Mouse (Mus musculus): ENCODE measurements around the gene Avpr1b. TPM values are rescaled to one million over a fixed set of nuclear protein-coding genes. Genes with fewer than 3 reads are reported as not detected.

Gene Avpr1b
- total and polyA plus RNA-seq, 3 experiments: 0.33 TPM; not detected in 2

GRCm38 (mm10) chr1:131614641-131615040 is 15.6 kb downstream of the Avpr1b start:
- H3K4me3 ChIP-seq (ENCODE audit: low read depth, low read length): no peak overlapping the region
- no peak for ATAC-seq (ENCODE audit: extremely low read depth, insufficient number of reproducible peaks, low FRiP score, poor library complexity, severe bottlenecking)
- no peak for DNase-seq (ENCODE audit: low spot score)
- TF ChIP-seq POLR2AphosphoS5 (IDR thresholded peaks at IDR 0.05; ENCODE audit: insufficient replicate concordance, low read depth, low read length): no peak
- no peak for TF ChIP-seq GATA2 (IDR thresholded peaks at IDR 0.05; ENCODE audit: borderline replicate concordance, low read depth, low read length)
- no peak for TF ChIP-seq TAL1 (conservative IDR thresholded peaks at IDR 0.05; ENCODE audit: low read depth, low read length)
- TF ChIP-seq CTCF (IDR thresholded peaks at IDR 0.05; ENCODE audit: low read depth, low read length): no peak
- no peak for TF ChIP-seq GATA1 (IDR thresholded peaks at IDR 0.05; ENCODE audit: borderline replicate concordance, low read length)
- H3K9me3 ChIP-seq (replicated peaks): peaks cover 3% of the 10 kb centered on the region; the same call in 1 of the 2 replicates
- H3K27me3 ChIP-seq (ENCODE audit: insufficient read depth, low read length): peaks cover under 1% of the 10 kb centered on the region
- H3K36me3 ChIP-seq (replicated peaks): no peaks in the 10 kb centered on the region
- H3K4me1 ChIP-seq (ENCODE audit: insufficient read depth, low read depth, low read length): peaks cover 68% of the 10 kb centered on the region

GRCm38 (mm10) chr1:131616131-131616530 is 17.1 kb downstream of the Avpr1b start:
- Histone ChIP-seq H3K4me1 (ENCODE audit: insufficient read depth, low read depth, low read length) (peaks cover 77% of the 10 kb centered on the region), H3K27me3 (ENCODE audit: insufficient read depth, low read length) (no peaks in the 10 kb centered on the region; the same call in 1 of the 2 replicates), H3K9me3 (replicated peaks) (peaks cover 3% of the 10 kb centered on the region; the same call in 1 of the 2 replicates), H3K4me3 (ENCODE audit: low read depth, low read length) (peak overlapping the region; percentile 39; the same call in 1 of the 2 replicates), H3K36me3 (replicated peaks) (no peaks in the 10 kb centered on the region)
- no peak for TF ChIP-seq GATA2 (IDR thresholded peaks at IDR 0.05; ENCODE audit: borderline replicate concordance, low read depth, low read length)
- TF ChIP-seq CTCF (IDR thresholded peaks at IDR 0.05; ENCODE audit: low read depth, low read length): no peak
- TF ChIP-seq GATA1 (IDR thresholded peaks at IDR 0.05; ENCODE audit: borderline replicate concordance, low read length): no peak
- no peak for TF ChIP-seq TAL1 (conservative IDR thresholded peaks at IDR 0.05; ENCODE audit: low read depth, low read length)
- DNase-seq (ENCODE audit: low spot score): no peak
- no peak for ATAC-seq (ENCODE audit: extremely low read depth, insufficient number of reproducible peaks, low FRiP score, poor library complexity, severe bottlenecking)

- no peaks in the 10 kb centered on the region for H3K27me3 ChIP-seq (ENCODE audit: insufficient read depth, low read length)
- peak; percentile 59 for DNase-seq (ENCODE audit: low spot score)
- no peaks in the 10 kb centered on the region for H3K36me3 ChIP-seq (replicated peaks)
- H3K4me3 ChIP-seq (ENCODE audit: low read depth, low read length): peak overlapping the region; percentile 39; the same call in 1 of the 2 replicates
- TF ChIP-seq TAL1 (conservative IDR thresholded peaks at IDR 0.05; ENCODE audit: low read depth, low read length) (peak; percentile 93), GATA1 (IDR thresholded peaks at IDR 0.05; ENCODE audit: borderline replicate concordance, low read length) (no peak), GATA2 (IDR thresholded peaks at IDR 0.05; ENCODE audit: borderline replicate concordance, low read depth, low read length) (no peak), CTCF (IDR thresholded peaks at IDR 0.05; ENCODE audit: low read depth, low read length) (no peak), POLR2AphosphoS5 (IDR thresholded peaks at IDR 0.05; ENCODE audit: insufficient replicate concordance, low read depth, low read length) (no peak)
- peaks cover 79% of the 10 kb centered on the region for H3K4me1 ChIP-seq (ENCODE audit: insufficient read depth, low read depth, low read length)
- ATAC-seq (ENCODE audit: extremely low read depth, insufficient number of reproducible peaks, low FRiP score, poor library complexity, severe bottlenecking): peak; percentile 93
- H3K9me3 ChIP-seq (replicated peaks): peaks cover 3% of the 10 kb centered on the region; the same call in 1 of the 2 replicates
Observed at GRCm38 (mm10) chr1:131616546-131617220, 17.6 kb downstream of the Avpr1b start.

- Histone ChIP-seq H3K27me3 (ENCODE audit: insufficient read depth, low read length) (no peaks in the 10 kb centered on the region), H3K9me3 (replicated peaks) (peaks cover 3% of the 10 kb centered on the region; the same call in 1 of the 2 replicates), H3K36me3 (replicated peaks) (no peaks in the 10 kb centered on the region), H3K4me1 (ENCODE audit: insufficient read depth, low read depth, low read length) (peaks cover 77% of the 10 kb centered on the region), H3K4me3 (ENCODE audit: low read depth, low read length) (no peak overlapping the region)
- no peak for DNase-seq (ENCODE audit: low spot score)
- TF ChIP-seq GATA2 (IDR thresholded peaks at IDR 0.05; ENCODE audit: borderline replicate concordance, low read depth, low read length): no peak
- TF ChIP-seq POLR2AphosphoS5 (IDR thresholded peaks at IDR 0.05; ENCODE audit: insufficient replicate concordance, low read depth, low read length): no peak
- TF ChIP-seq TAL1 (conservative IDR thresholded peaks at IDR 0.05; ENCODE audit: low read depth, low read length): no peak
- TF ChIP-seq CTCF (IDR thresholded peaks at IDR 0.05; ENCODE audit: low read depth, low read length): no peak
- TF ChIP-seq GATA1 (IDR thresholded peaks at IDR 0.05; ENCODE audit: borderline replicate concordance, low read length): no peak
- ATAC-seq (ENCODE audit: extremely low read depth, insufficient number of reproducible peaks, low FRiP score, poor library complexity, severe bottlenecking): no peak
Observed at GRCm38 (mm10) chr1:131618576-131618975, 19.5 kb downstream of the Avpr1b start.

GRCm38 (mm10) chr1:131619348-131619747 is 20.3 kb downstream of the Avpr1b start:
- DNase-seq (ENCODE audit: low spot score) (no peak), ATAC-seq (ENCODE audit: extremely low read depth, insufficient number of reproducible peaks, low FRiP score, poor library complexity, severe bottlenecking) (no peak)
- no peak for TF ChIP-seq POLR2AphosphoS5 (IDR thresholded peaks at IDR 0.05; ENCODE audit: insufficient replicate concordance, low read depth, low read length)
- H3K9me3 ChIP-seq (replicated peaks): peaks cover 3% of the 10 kb centered on the region; the same call in 1 of the 2 replicates
- peaks cover 77% of the 10 kb centered on the region for H3K4me1 ChIP-seq (ENCODE audit: insufficient read depth, low read depth, low read length)
- H3K27me3 ChIP-seq (ENCODE audit: insufficient read depth, low read length): no peaks in the 10 kb centered on the region
- H3K36me3 ChIP-seq (replicated peaks): no peaks in the 10 kb centered on the region
- H3K4me3 ChIP-seq (ENCODE audit: low read depth, low read length): no peak overlapping the region

GRCm38 (mm10) chr1:131623644-131624043 is 24.6 kb downstream of the Avpr1b start:
- Histone ChIP-seq H3K4me3 (ENCODE audit: low read depth, low read length) (no peak overlapping the region), H3K27me3 (ENCODE audit: insufficient read depth, low read length) (no peaks in the 10 kb centered on the region), H3K4me1 (ENCODE audit: insufficient read depth, low read depth, low read length) (peaks cover 68% of the 10 kb centered on the region), H3K36me3 (replicated peaks) (no peaks in the 10 kb centered on the region), H3K9me3 (replicated peaks) (peaks cover 3% of the 10 kb centered on the region; the same call in 1 of the 2 replicates)
- TF ChIP-seq GATA2 (IDR thresholded peaks at IDR 0.05; ENCODE audit: borderline replicate concordance, low read depth, low read length) (no peak), GATA1 (IDR thresholded peaks at IDR 0.05; ENCODE audit: borderline replicate concordance, low read length) (no peak), CTCF (IDR thresholded peaks at IDR 0.05; ENCODE audit: low read depth, low read length) (no peak), TAL1 (conservative IDR thresholded peaks at IDR 0.05; ENCODE audit: low read depth, low read length) (no peak), POLR2AphosphoS5 (IDR thresholded peaks at IDR 0.05; ENCODE audit: insufficient replicate concordance, low read depth, low read length) (no peak)
- ATAC-seq (ENCODE audit: extremely low read depth, insufficient number of reproducible peaks, low FRiP score, poor library complexity, severe bottlenecking) (no peak), DNase-seq (ENCODE audit: low spot score) (no peak)
